Mouse (Mus musculus): ENCODE measurements at regions not wholly inside any gene's neighbourhood (a gene's known extent, or its start where the extent isn't known, plus 50 kb on each side); places are given as distances from the start of the nearest gene placed in this dataset.

DNA sequence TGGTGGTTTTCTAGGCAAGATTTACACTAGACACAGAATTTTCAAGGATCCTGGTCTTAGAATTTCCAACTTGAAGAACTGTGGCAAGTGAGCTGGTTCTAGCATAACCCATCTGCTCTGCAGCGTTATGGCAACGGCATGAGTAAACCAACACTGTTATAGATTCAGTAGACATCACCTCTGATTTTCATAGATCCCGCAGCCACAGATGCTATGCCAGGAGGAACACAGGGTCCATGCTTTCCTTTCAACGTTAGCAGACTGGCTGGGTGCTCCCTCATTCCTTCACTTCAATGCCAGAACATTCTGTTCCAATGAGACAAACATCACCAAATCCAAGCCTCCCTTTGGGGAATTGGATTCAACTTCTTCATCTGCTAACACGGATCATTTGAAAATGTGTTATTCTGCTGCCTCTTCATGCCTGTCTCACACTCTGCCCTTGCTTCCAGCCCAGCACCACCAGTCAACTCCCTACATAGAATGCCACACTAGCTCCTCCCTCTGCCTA, 338.4 kb upstream of the Hs6st1 start:
- TF ChIP-seq CTCF (IDR thresholded peaks at IDR 0.05; ENCODE audit: control insufficient read depth, insufficient read depth, insufficient read length) (no peak), FOSL1 (IDR thresholded peaks at IDR 0.05; ENCODE audit: insufficient read depth, low read length, poor library complexity, severe bottlenecking) (no peak), USF1 (IDR thresholded peaks at IDR 0.05; ENCODE audit: low read depth) (no peak), MAX (IDR thresholded peaks at IDR 0.05) (no peak), MYOD1 (IDR thresholded peaks at IDR 0.05; ENCODE audit: control insufficient read depth, insufficient read length, low read depth) (no peak)

Data from C2C12 (cell line).